Mouse (Mus musculus) hindbrain, embryonic 16.5 days (tissue): ENCODE data around the gene Rabac1. TPM values are rescaled to one million over a fixed set of nuclear protein-coding genes. Genes with fewer than 3 reads are reported as not detected.
A peak's percentile ranks its signal among the peaks of the same experiment; 100 is the strongest.

Experiments used
- ATAC-seq: fragments of 200-750 bp; cut with Nextera tagmentation; 2 replicates; pipeline ENCODE4 v1.8.0; 2017; ENCODE audit warnings: moderate TSS enrichment, moderate library complexity
- H3K27ac ChIP-seq: fragments of 300-500 bp; sonication (generic); 2 replicates; pipeline ENCODE4 v1.5.1; 2014; ENCODE audit warnings: low read depth, mild to moderate bottlenecking, control low read depth, low read length, moderate library complexity
- H3K27me3 ChIP-seq: fragments of 300-500 bp; sonication (generic); replicated peaks from 2 replicates; pipeline ENCODE4 v1.6.1; 2014; ENCODE audit warnings: low read length; ENCODE audit not compliant: control insufficient read depth, insufficient read depth
- H3K36me3 ChIP-seq: fragments of 300-500 bp; sonication (generic); 2 replicates; pipeline ENCODE4 v1.6.1; 2014; ENCODE audit warnings: mild to moderate bottlenecking, low read length, moderate library complexity, mixed read lengths; ENCODE audit not compliant: control insufficient read depth, insufficient read depth
- H3K4me1 ChIP-seq: fragments of 300-500 bp; sonication (generic); 2 replicates; pipeline ENCODE4 v1.6.1; 2014; ENCODE audit warnings: low read depth, low read length; ENCODE audit not compliant: control insufficient read depth, insufficient read depth
- H3K4me2 ChIP-seq: fragments of 300-500 bp; sonication (generic); 2 replicates; pipeline ENCODE4 v1.6.1; 2014; ENCODE audit warnings: mild to moderate bottlenecking, low read length, control low read depth, moderate library complexity
- H3K4me3 ChIP-seq: fragments of 300-500 bp; sonication (generic); 2 replicates; pipeline ENCODE4 v1.5.1; 2014; ENCODE audit warnings: mild to moderate bottlenecking, low read length, control low read depth, moderate library complexity
- H3K9ac ChIP-seq: fragments of 300-500 bp; sonication (generic); 2 replicates; pipeline ENCODE4 v1.6.1; 2014; ENCODE audit warnings: low read depth, mild to moderate bottlenecking, control low read depth, low read length, moderate library complexity
- H3K9me3 ChIP-seq: fragments of 300-500 bp; sonication (generic); 2 replicates; pipeline ENCODE4 v1.6.1; 2014; ENCODE audit warnings: mild to moderate bottlenecking, low read length, moderate library complexity; ENCODE audit not compliant: control insufficient read depth
- WGBS: fragments of 180-500 bp; shearing (Covaris S2); extraction: QIAGEN DNeasy Blood & Tissue Kit; methylation state at CpG from one replicate; pipeline ENCODE4 v1.1.7; 2014; 5-methylcytosine and 5-hydroxymethylcytosine counted together
- polyA plus RNA-seq: library from polyadenylated mRNA; unstranded; fragments of >200 nt; fragmentation: Nextera tagmentation; extraction: Ambion mirVana; gene quantifications from 2 replicates; pipeline ENCODE4 v1.2.1, GENCODE M21; 2015

The Rabac1 gene
- polyA plus RNA-seq, 1 experiment from 2014 or later: 404 TPM

- peak overlapping the region; percentile 38 for H3K4me3 ChIP-seq
- no peaks in the 10 kb centered on the region for H3K9me3 ChIP-seq
- peaks cover 44% of the 10 kb centered on the region for H3K27me3 ChIP-seq
- no peak overlapping the region for H3K27ac ChIP-seq
- 0 out of 2 replicates have a peak, but pooled peaks have one; percentile 6 for ATAC-seq
- under 1% methylated on average over 23 of the region's 24 CpGs for WGBS
- H3K4me1 ChIP-seq: peaks cover 22% of the 10 kb centered on the region
- H3K36me3 ChIP-seq: no peaks in the 10 kb centered on the region; the same call in 1 of the 2 replicates
- peak overlapping the region; percentile 56 for H3K9ac ChIP-seq
- H3K4me2 ChIP-seq: peak overlapping the region; percentile 66
Observed at GRCm38 (mm10) chr7:24953966-24954365, 18.6 kb downstream of the Rabac1 start.

GRCm38 (mm10) chr7:24949958-24950623 is 22.5 kb downstream of the Rabac1 start:
- Histone ChIP-seq H3K9ac (no peak overlapping the region), H3K27me3 (peaks cover 64% of the 10 kb centered on the region), H3K4me3 (no peak overlapping the region), H3K36me3 (no peaks in the 10 kb centered on the region), H3K9me3 (no peaks in the 10 kb centered on the region), H3K4me1 (peaks cover 23% of the 10 kb centered on the region), H3K27ac (no peak overlapping the region), H3K4me2 (no peak overlapping the region)
- peak; percentile 19; the same call in 1 of the 2 replicates for ATAC-seq
- WGBS: under 1% methylated on average over 8 of the region's 8 CpGs

- Histone ChIP-seq H3K27me3 (peaks cover 70% of the 10 kb centered on the region), H3K4me2 (peak overlapping the region; percentile 49), H3K36me3 (no peaks in the 10 kb centered on the region), H3K9me3 (no peaks in the 10 kb centered on the region), H3K27ac (no peak overlapping the region), H3K4me3 (peak overlapping the region; percentile 16; the same call in 1 of the 2 replicates), H3K4me1 (peaks cover 20% of the 10 kb centered on the region), H3K9ac (peak overlapping the region; percentile 53)
- WGBS: 2% methylated on average over 29 of the region's 29 CpGs
- ATAC-seq: no peak
Observed at GRCm38 (mm10) chr7:24948774-24949173, 23.8 kb downstream of the Rabac1 start.

- Histone ChIP-seq H3K4me2 (no peak overlapping the region), H3K9ac (no peak overlapping the region), H3K27ac (no peak overlapping the region), H3K4me3 (no peak overlapping the region), H3K27me3 (peaks cover 79% of the 10 kb centered on the region), H3K36me3 (no peaks in the 10 kb centered on the region), H3K9me3 (no peaks in the 10 kb centered on the region), H3K4me1 (peaks cover 22% of the 10 kb centered on the region)
- whole genome bisulfite sequencing: 9% methylated on average over 7 of the region's 7 CpGs
- ATAC-seq: no peak
Observed at GRCm38 (mm10) chr7:24947316-24948048, 25.1 kb downstream of the Rabac1 start.

- H3K9me3 ChIP-seq: no peaks in the 10 kb centered on the region
- no peaks in the 10 kb centered on the region for H3K36me3 ChIP-seq
- H3K4me2 ChIP-seq: peak within 1 kb of the TSS; percentile 83
- WGBS: under 1% methylated on average over 68 of the region's 72 CpGs
- no peak within 1 kb of the TSS for H3K27ac ChIP-seq
- peak within 1 kb of the TSS; percentile 59 for H3K9ac ChIP-seq
- H3K4me1 ChIP-seq: peaks cover 18% of the 10 kb centered on the region
- H3K4me3 ChIP-seq: peak within 1 kb of the TSS; percentile 44
- no peak for ATAC-seq
- H3K27me3 ChIP-seq: peaks cover 78% of the 10 kb centered on the region
Observed at GRCm38 (mm10) chr7:24944257-24944950, 28.1 kb downstream of the Rabac1 start, which contains the start of gene Gm4881. TSS of gene Gm4881 (minus strand) at chr7:24944494.

GRCm38 (mm10) chr7:24943641-24944040 is 28.9 kb downstream of the Rabac1 start:
- no peaks in the 10 kb centered on the region for H3K9me3 ChIP-seq
- ATAC-seq: no peak
- no peak overlapping the region for H3K4me2 ChIP-seq
- H3K4me1 ChIP-seq: peaks cover 13% of the 10 kb centered on the region
- H3K27me3 ChIP-seq: peaks cover 72% of the 10 kb centered on the region
- no peak overlapping the region for H3K27ac ChIP-seq
- no peak overlapping the region for H3K9ac ChIP-seq
- no peak overlapping the region for H3K4me3 ChIP-seq
- 3% methylated on average over 6 of the region's 6 CpGs for WGBS
- no peaks in the 10 kb centered on the region for H3K36me3 ChIP-seq

GRCm38 (mm10) chr7:24931651-24932050 is 40.9 kb downstream of the Rabac1 start:
- Histone ChIP-seq H3K9me3 (no peaks in the 10 kb centered on the region), H3K27ac (no peak overlapping the region), H3K4me2 (no peak overlapping the region), H3K36me3 (peaks cover 2% of the 10 kb centered on the region; the same call in 1 of the 2 replicates), H3K4me3 (no peak overlapping the region), H3K27me3 (peaks cover 47% of the 10 kb centered on the region), H3K9ac (0 out of 2 replicates have a peak overlapping the region, but pooled peaks have one; percentile 38), H3K4me1 (peaks cover 6% of the 10 kb centered on the region)
- 1% methylated on average over 13 of the region's 15 CpGs for whole genome bisulfite sequencing
- no peak for ATAC-seq

- Histone ChIP-seq H3K4me1 (peaks cover 6% of the 10 kb centered on the region), H3K9ac (no peak overlapping the region), H3K4me3 (no peak overlapping the region), H3K27me3 (peaks cover 47% of the 10 kb centered on the region), H3K27ac (no peak overlapping the region), H3K36me3 (peaks cover 5% of the 10 kb centered on the region; the same call in 1 of the 2 replicates), H3K9me3 (no peaks in the 10 kb centered on the region), H3K4me2 (no peak overlapping the region)
- no peak for ATAC-seq
- WGBS: 35% methylated on average over 6 of the region's 6 CpGs
Observed at GRCm38 (mm10) chr7:24930475-24930874, 42.1 kb downstream of the Rabac1 start.
